Mouse (Mus musculus) fat pad, adult 2 months (tissue): ENCODE measurements around the gene Isx.

ENCODE experiments used
- DNase-seq: peaks from one replicate; pipeline ENCODE4 v3.0.0-alpha.2; 2011; ENCODE audit warnings: low read depth, low spot score; ENCODE audit errors: extremely low read depth

Isx gene

DNA sequence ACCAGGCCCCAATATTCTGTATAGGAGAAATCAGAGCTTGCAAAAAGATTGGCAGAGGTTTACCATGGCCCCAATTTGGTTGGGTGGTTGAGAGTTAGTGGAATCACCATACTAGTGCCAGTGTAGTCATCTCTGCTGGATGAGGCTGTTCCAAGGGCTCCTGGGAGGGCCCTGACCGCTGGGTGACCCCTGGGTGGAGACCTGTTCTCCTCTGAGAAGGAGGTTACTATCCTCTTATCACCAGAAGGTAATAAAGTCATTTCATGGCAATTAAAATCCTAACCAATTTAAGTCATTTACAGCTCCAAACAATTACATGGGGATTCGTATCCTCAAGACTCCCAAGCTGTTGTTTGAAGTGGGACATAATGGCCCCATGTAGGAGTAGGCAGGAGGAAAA, 24.3 kb downstream of the Isx start:
- no peak for DNase-seq

GRCm38 (mm10) chr8:74899796-74900195, 26.8 kb downstream of the Isx start:
- DNase-seq: no peak

DNA sequence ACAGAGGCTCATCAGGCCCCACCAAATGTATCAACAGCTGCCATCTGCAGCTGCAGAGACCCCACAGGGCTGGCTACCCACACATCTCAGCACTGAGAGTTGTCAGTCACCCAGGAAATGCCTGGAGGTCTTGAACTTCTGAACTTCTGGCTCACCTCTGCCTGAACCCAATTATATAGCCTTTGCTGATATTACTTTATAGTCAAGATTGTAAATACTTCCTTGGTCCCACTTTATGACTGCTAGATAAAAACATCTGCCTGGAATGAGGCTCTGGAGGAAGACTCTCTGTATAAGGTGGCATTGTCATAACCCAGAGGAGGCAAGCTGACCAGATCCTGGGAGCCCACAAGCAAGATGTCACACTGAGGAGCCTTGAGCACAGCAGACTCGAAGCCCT, 28.8 kb downstream of the Isx start:
- DNase-seq: no peak

GRCm38 (mm10) chr8:74903054-74903842, 30.3 kb downstream of the Isx start:
- no peak for DNase-seq

DNA sequence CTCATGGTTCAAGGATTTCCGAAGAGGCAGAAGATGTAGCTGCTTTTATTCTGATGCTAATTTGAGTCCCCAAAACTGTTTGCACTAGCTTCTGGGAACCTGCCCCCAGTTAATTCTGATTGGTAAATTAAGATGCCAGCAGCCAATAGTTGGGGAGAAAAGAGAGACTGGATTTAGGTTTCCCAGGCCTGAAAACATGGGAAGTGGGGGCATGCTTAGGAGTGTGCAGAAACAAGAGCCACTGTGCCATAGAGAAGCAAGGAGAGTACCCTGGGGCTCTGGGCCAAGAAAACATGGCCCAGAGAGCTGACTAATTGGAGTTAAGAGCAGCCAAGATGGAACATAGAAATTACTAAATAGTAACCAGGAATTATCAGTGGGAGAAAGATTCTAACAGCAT, 33.4 kb downstream of the Isx start:
- DNase-seq: no peak

GRCm38 (mm10) chr8:74910708-74911107, 37.7 kb downstream of the Isx start:
- no peak for DNase-seq

DNA sequence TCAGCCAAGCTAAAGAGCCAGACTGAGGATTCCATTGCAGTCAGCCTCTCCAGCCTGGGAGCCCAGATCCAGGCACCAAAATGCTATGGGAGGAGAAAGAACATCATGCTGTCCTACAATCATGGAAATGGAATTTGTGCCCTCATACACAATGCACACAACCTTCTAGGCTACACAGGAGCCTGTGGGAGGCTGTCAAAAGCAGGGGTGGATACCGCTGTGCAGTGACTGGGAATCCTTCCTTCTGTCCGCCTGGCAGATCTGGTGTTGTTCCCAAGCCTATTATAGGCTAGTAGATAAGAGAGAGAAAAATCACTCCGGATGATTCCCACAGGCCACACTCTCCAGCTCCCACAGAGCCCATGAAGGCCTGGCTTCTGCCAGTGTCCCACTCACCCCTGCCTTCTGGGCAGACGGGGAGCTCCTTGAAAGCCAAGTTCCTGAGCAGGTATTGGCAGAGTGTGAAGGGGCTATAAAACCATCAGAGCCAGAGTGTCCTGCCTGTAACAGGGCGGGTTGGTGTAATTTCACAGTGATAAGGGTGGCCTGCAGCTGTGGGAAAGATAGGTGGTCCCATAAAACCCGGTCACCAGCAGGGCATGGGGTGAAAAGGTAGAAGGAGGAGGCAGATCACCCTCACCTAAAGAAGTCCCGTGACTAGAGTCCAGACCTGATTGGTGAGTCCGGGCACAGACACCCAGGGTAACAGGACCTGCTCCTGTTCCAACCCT, 47.9 kb downstream of the Isx start:
- DNase-seq: no peak

- no peak for DNase-seq
Observed at GRCm38 (mm10) chr8:74921882-74922518, 49.0 kb downstream of the Isx start.

- no peak for DNase-seq
Observed at GRCm38 (mm10) chr8:74927940-74928339, 55.0 kb downstream of the Isx start.

DNA sequence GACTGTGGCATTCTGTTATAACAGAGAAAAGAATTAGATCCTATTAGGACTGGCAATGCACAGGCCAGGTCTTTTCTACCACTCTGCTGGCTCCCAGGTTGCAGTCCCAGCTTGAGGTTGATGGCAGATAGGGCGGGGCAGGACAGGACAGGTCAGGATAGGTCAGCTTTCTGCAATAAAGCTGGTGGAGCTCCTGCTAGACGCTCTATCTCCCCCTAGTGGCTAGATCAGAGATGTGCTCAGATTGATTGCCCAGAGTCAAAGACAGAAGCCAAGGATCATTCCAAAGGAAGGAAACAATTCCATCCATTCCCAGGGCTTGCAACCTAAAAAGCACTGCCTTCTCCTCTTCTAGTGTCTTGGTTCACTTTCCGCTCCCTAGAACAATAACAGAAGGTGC, 57.8 kb downstream of the Isx start:
- no peak for DNase-seq

DNA sequence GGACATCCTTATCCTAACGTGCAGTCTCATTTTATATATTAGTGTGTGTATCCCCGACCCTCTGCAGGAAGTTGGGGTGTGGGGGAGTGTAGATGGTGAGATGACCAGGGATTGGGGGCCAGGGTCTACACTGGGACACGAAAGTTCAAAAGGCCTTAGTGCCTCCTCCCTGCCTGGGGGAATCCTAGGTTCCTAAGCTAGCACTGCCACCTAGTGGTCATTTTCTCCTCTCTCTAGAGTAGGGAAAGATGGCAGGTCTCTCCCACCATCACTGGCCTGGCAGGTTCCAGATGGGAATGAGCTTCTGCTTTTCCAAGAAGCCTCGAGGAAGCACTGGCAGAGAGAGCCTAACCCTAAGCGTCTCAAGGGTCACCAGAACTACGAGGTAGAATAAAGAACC, 62.3 kb downstream of the Isx start:
- no peak for DNase-seq

DNA sequence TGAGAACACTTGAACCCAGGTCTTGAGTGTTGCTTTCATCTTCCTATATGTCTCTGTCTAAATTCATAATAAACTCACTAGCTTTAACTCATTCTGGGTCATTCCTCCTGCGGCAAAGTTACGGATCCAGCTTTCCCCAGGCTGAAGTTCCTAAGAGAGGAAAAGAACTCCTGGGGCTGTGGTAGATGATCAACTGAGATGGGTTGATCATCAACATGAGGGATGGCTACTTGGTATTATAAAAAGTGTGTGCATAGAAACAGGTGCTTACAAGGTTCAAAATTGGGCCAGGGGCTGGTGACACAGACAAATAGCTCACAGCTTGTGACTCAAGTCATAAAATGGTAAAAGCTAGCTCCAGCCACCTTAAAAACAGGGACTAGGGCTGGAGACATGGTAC, 63.7 kb downstream of the Isx start:
- no peak for DNase-seq

DNA sequence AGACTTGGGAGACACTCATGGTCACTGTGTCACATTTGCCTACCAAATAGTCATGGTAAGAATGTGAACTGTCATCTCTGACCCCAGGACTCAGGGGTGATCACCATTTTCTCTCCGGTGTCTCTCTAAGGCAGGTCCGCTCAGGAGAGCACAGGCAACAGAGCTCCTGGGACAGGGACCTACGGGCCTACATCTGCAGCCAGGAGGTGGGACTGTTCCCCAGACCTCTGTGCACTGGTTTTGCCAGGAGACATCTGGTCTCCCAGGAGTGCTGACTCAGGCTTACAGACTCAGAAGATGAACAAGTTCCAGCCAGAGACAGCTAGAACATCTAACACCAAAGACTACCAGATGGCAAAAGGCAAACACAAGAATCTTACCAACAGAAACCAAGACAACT, 69.1 kb downstream of the Isx start:
- DNase-seq: no peak
